Mouse (Mus musculus): ENCODE results near the gene Rab5if. TPM values are rescaled to one million over a fixed set of nuclear protein-coding genes. Genes with fewer than 3 reads are reported as not detected.
"Not testable (repeated sequence)": the region's sequence is repeated elsewhere in the genome, so short reads cannot be mapped to it uniquely, and the experiment has no call there.

The Rab5if gene
- polyA plus RNA-seq, 1 experiment from 2014 or later, result 164 TPM

GRCm38 (mm10) chr2:156841028-156841840 lies 21.7 kb upstream of the Rab5if start:
- H3K4me2 ChIP-seq, result peak overlapping the region; percentile 86
- H3K36me3 ChIP-seq, result peaks cover 15% of the 10 kb centered on the region
- H3K4me3 ChIP-seq, result peak overlapping the region; percentile 73
- ATAC-seq (replicated peaks; ENCODE audit: insufficient number of reproducible peaks, insufficient read depth, low FRiP score, low read depth), result 0 out of 2 replicates have a peak, but pooled peaks have one; percentile 3
- peak overlapping the region; percentile 95 for H3K9ac ChIP-seq
- no peaks in the 10 kb centered on the region for H3K9me3 ChIP-seq (replicated peaks)
- H3K27me3 ChIP-seq, result no peaks in the 10 kb centered on the region
- WGBS, result under 1% methylated on average over 41 of the region's 42 CpGs
- H3K27ac ChIP-seq, result peak overlapping the region; percentile 95
- H3K4me1 ChIP-seq (replicated peaks), result peaks cover 65% of the 10 kb centered on the region

GRCm38 (mm10) chr2:156841841-156842706 lies 20.9 kb upstream of the Rab5if start:
- Histone ChIP-seq H3K27ac (peak overlapping the region; percentile 95), H3K36me3 (peaks cover 17% of the 10 kb centered on the region), H3K9me3 (replicated peaks) (no peaks in the 10 kb centered on the region), H3K4me2 (peak overlapping the region; percentile 86), H3K4me1 (replicated peaks) (peaks cover 65% of the 10 kb centered on the region), H3K27me3 (no peaks in the 10 kb centered on the region), H3K4me3 (peak overlapping the region; percentile 73), H3K9ac (peak overlapping the region; percentile 95)
- no peak for ATAC-seq (replicated peaks; ENCODE audit: insufficient number of reproducible peaks, insufficient read depth, low FRiP score, low read depth)
- 14% methylated on average over 20 of the region's 20 CpGs for WGBS

- no peaks in the 10 kb centered on the region for H3K27me3 ChIP-seq
- ATAC-seq (replicated peaks; ENCODE audit: insufficient number of reproducible peaks, insufficient read depth, low FRiP score, low read depth), result no peak
- H3K9ac ChIP-seq, result peak overlapping the region; percentile 95
- H3K9me3 ChIP-seq (replicated peaks), result no peaks in the 10 kb centered on the region
- H3K4me3 ChIP-seq, result peak overlapping the region; percentile 73
- H3K27ac ChIP-seq, result peak overlapping the region; percentile 95; the same call in 1 of the 2 replicates
- peaks cover 65% of the 10 kb centered on the region for H3K4me1 ChIP-seq (replicated peaks)
- peak overlapping the region; percentile 86 for H3K4me2 ChIP-seq
- WGBS, result 23% methylated on average over 11 of the region's 11 CpGs
- peaks cover 20% of the 10 kb centered on the region for H3K36me3 ChIP-seq
Measured at GRCm38 (mm10) chr2:156842711-156843110, 20.2 kb upstream of the Rab5if start.

GRCm38 (mm10) chr2:156843331-156843730 lies 19.6 kb upstream of the Rab5if start:
- no peak overlapping the region for H3K27ac ChIP-seq
- ATAC-seq (replicated peaks; ENCODE audit: insufficient number of reproducible peaks, insufficient read depth, low FRiP score, low read depth), result no peak
- peaks cover 20% of the 10 kb centered on the region for H3K36me3 ChIP-seq
- H3K9ac ChIP-seq, result no peak overlapping the region
- no peak overlapping the region; the same call in 1 of the 2 replicates for H3K4me2 ChIP-seq
- no peaks in the 10 kb centered on the region for H3K27me3 ChIP-seq
- H3K4me3 ChIP-seq, result no peak overlapping the region
- 78% methylated on average over 10 of the region's 10 CpGs for WGBS
- H3K9me3 ChIP-seq (replicated peaks), result no peaks in the 10 kb centered on the region
- peaks cover 60% of the 10 kb centered on the region for H3K4me1 ChIP-seq (replicated peaks)

- Histone ChIP-seq H3K27ac (peak overlapping the region; percentile 22; the same call in 1 of the 2 replicates), H3K4me1 (replicated peaks) (peaks cover 53% of the 10 kb centered on the region), H3K36me3 (peaks cover 25% of the 10 kb centered on the region), H3K4me2 (no peak overlapping the region), H3K9ac (no peak overlapping the region), H3K9me3 (replicated peaks) (no peaks in the 10 kb centered on the region), H3K27me3 (no peaks in the 10 kb centered on the region), H3K4me3 (no peak overlapping the region)
- no peak for ATAC-seq (replicated peaks; ENCODE audit: insufficient number of reproducible peaks, insufficient read depth, low FRiP score, low read depth)
- WGBS, result 57% methylated on average over 10 of the region's 10 CpGs
Measured at GRCm38 (mm10) chr2:156844715-156845114, 18.2 kb upstream of the Rab5if start.

GRCm38 (mm10) chr2:156847653-156848052 lies 15.3 kb upstream of the Rab5if start:
- no peak overlapping the region for H3K4me2 ChIP-seq
- peaks cover 39% of the 10 kb centered on the region for H3K4me1 ChIP-seq (replicated peaks)
- no peak overlapping the region for H3K27ac ChIP-seq
- peaks cover 48% of the 10 kb centered on the region for H3K36me3 ChIP-seq
- H3K4me3 ChIP-seq, result no peak overlapping the region
- H3K27me3 ChIP-seq, result no peaks in the 10 kb centered on the region
- H3K9ac ChIP-seq, result no peak overlapping the region
- no peaks in the 10 kb centered on the region for H3K9me3 ChIP-seq (replicated peaks)
- no peak for ATAC-seq (replicated peaks; ENCODE audit: insufficient number of reproducible peaks, insufficient read depth, low FRiP score, low read depth)
- 77% methylated on average over 6 of the region's 6 CpGs for WGBS

GRCm38 (mm10) chr2:156848526-156849182 lies 14.3 kb upstream of the Rab5if start:
- no peaks in the 10 kb centered on the region for H3K27me3 ChIP-seq
- WGBS, result 88% methylated on average over 6 of the region's 6 CpGs
- H3K9me3 ChIP-seq (replicated peaks), result no peaks in the 10 kb centered on the region
- H3K4me3 ChIP-seq, result no peak overlapping the region
- H3K27ac ChIP-seq, result no peak overlapping the region
- H3K9ac ChIP-seq, result no peak overlapping the region
- ATAC-seq (replicated peaks; ENCODE audit: insufficient number of reproducible peaks, insufficient read depth, low FRiP score, low read depth), result no peak
- peaks cover 30% of the 10 kb centered on the region for H3K4me1 ChIP-seq (replicated peaks)
- H3K4me2 ChIP-seq, result no peak overlapping the region
- peaks cover 48% of the 10 kb centered on the region for H3K36me3 ChIP-seq

- no peak overlapping the region for H3K4me2 ChIP-seq
- H3K27me3 ChIP-seq, result no peaks in the 10 kb centered on the region
- no peaks in the 10 kb centered on the region for H3K9me3 ChIP-seq (replicated peaks)
- ATAC-seq (replicated peaks; ENCODE audit: insufficient number of reproducible peaks, insufficient read depth, low FRiP score, low read depth), result no peak
- no peak overlapping the region for H3K27ac ChIP-seq
- 85% methylated on average over 5 of the region's 5 CpGs for WGBS
- H3K4me1 ChIP-seq (replicated peaks), result peaks cover 16% of the 10 kb centered on the region
- H3K4me3 ChIP-seq, result no peak overlapping the region
- H3K36me3 ChIP-seq, result peaks cover 45% of the 10 kb centered on the region
- H3K9ac ChIP-seq, result no peak overlapping the region
Measured at GRCm38 (mm10) chr2:156850505-156850904, 12.4 kb upstream of the Rab5if start.

- ATAC-seq (replicated peaks; ENCODE audit: insufficient number of reproducible peaks, insufficient read depth, low FRiP score, low read depth); H3K27ac ChIP-seq; H3K4me2 ChIP-seq; H3K4me3 ChIP-seq; H3K9me3 ChIP-seq (replicated peaks); H3K27me3 ChIP-seq; H3K9ac ChIP-seq: not testable (repeated sequence)
- peaks cover 31% of the 10 kb centered on the region for H3K4me1 ChIP-seq (replicated peaks)
- 79% methylated on average over 9 of the region's 13 CpGs for WGBS
- H3K36me3 ChIP-seq, result peaks cover 37% of the 10 kb centered on the region
Measured at GRCm38 (mm10) chr2:156853584-156853983, 9.3 kb upstream of the Rab5if start.

GRCm38 (mm10) chr2:156853999-156854771 lies 8.7 kb upstream of the Rab5if start:
- H3K27ac ChIP-seq, H3K4me2 ChIP-seq: not testable (repeated sequence)
- whole genome bisulfite sequencing, result 50% methylated on average over 13 of the region's 13 CpGs

More at GRCm38 (mm10) chr2:156853999-156854771, 8.7 kb upstream of the Rab5if start:
- not testable (repeated sequence) for H3K27me3 ChIP-seq; ATAC-seq (replicated peaks; ENCODE audit: insufficient number of reproducible peaks, insufficient read depth, low FRiP score, low read depth); H3K9me3 ChIP-seq (replicated peaks); H3K9ac ChIP-seq; H3K4me3 ChIP-seq
- peaks cover 26% of the 10 kb centered on the region for H3K4me1 ChIP-seq (replicated peaks)
- peaks cover 33% of the 10 kb centered on the region for H3K36me3 ChIP-seq
